Mouse (Mus musculus): Measurements from ENCODE around the gene Tefm.

GRCm38 (mm10) chr11:80170351-80170750 is 28.4 kb upstream of the Tefm start:
- TF ChIP-seq POLR2A (IDR thresholded peaks at IDR 0.05; ENCODE audit: insufficient read length, low read depth), result no peak
- no peak for TF ChIP-seq MAX (IDR thresholded peaks at IDR 0.05; ENCODE audit: low read depth)

All from myocyte (in vitro differentiated cells).